Mouse (Mus musculus): Measurements from ENCODE around the gene Psmg1.

DNA sequence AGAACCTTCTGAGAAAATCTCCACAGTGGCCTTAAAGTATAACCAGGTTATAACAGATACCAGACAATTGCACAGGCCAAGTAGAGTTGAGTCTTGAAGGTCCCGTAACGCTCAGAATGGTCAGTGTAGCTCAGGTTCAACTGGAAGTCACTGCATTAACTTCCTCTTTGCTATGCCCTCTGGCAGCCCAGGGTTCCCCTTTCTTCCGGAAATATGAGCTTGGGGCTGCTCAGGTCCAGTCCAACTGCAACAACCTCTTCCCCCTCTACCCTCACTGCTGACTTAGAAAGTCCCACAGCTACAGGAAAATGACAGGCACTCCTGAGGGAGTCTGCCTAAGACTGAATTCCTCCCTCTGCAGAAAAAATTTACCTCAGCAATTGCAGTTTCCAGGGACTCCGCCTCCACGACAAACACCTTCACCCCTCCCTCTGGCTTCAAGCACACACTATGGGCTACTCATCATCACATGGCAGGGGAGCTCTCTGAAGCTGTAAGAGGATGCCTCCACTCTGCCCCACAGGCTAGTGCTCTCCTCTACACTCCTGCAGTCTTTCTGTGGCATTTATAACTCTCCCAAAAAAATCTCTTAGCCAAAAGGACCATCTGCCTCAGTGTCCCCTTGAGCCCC is 34.9 kb downstream of the Psmg1 start:
- TF ChIP-seq CTCF (IDR thresholded peaks at IDR 0.05; ENCODE audit: control insufficient read depth, insufficient read depth, insufficient read length) (no peak), USF1 (IDR thresholded peaks at IDR 0.05; ENCODE audit: low read depth) (no peak), MAX (IDR thresholded peaks at IDR 0.05) (no peak), MYOG (IDR thresholded peaks at IDR 0.05; ENCODE audit: control insufficient read depth, extremely low read depth, insufficient read length) (no peak)

All from C2C12 (cell line).